Mouse (Mus musculus) erythroblast, embryonic 14.5 days (primary cell): ENCODE data around the gene Mpzl2. TPM values are rescaled to one million over a fixed set of nuclear protein-coding genes. Genes with fewer than 3 reads are reported as not detected.

ENCODE experiments used
- H3K27me3 ChIP-seq: 2 replicates; pipeline ENCODE4 v1.6.1; 2012; ENCODE audit warnings: inconsistent platforms; ENCODE audit not compliant: control insufficient read depth
- H3K36me3 ChIP-seq: 2 replicates; pipeline ENCODE4 v1.6.1; 2012; ENCODE audit warnings: mild to moderate bottlenecking, inconsistent platforms; ENCODE audit not compliant: control insufficient read depth
- H3K4me1 ChIP-seq: 2 replicates; pipeline ENCODE4 v1.6.1; 2012; ENCODE audit warnings: inconsistent platforms; ENCODE audit not compliant: control insufficient read depth
- H3K4me3 ChIP-seq: replicated peaks from 2 replicates; pipeline ENCODE3; 2012; ENCODE audit warnings: moderate library complexity, mild to moderate bottlenecking, inconsistent platforms
- H3K9me3 ChIP-seq: 2 replicates; pipeline ENCODE4 v1.6.1; 2012; ENCODE audit warnings: low read length, inconsistent platforms, mixed read lengths; ENCODE audit not compliant: control insufficient read depth
- GATA1 ChIP-seq: IDR thresholded peaks from 2 replicates; pipeline ENCODE4 v1.6.1; 2012; ENCODE audit warnings: low read length, inconsistent platforms, mixed read lengths
- TAL1 ChIP-seq: IDR thresholded peaks from 3 replicates; pipeline ENCODE4 v1.6.1; 2012; ENCODE audit warnings: low read length, inconsistent platforms, mixed read lengths
- polyA plus RNA-seq: library from polyadenylated mRNA; stranded (reverse); fragments of >175 nt; gene quantifications from 2 replicates; pipeline ENCODE4 v1.2.3, GENCODE M21; 2012

The Mpzl2 gene
- polyA plus RNA-seq, 1 experiment = not detected

- TF ChIP-seq GATA1 (no peak), TAL1 (no peak)
- H3K9me3 ChIP-seq = no peaks in the 10 kb centered on the region
- 0 out of 2 replicates have a peak, but pooled peaks cover 2% of the 10 kb centered on the region for H3K27me3 ChIP-seq
- H3K4me1 ChIP-seq = no peaks in the 10 kb centered on the region
- no peak overlapping the region for H3K4me3 ChIP-seq
- no peaks in the 10 kb centered on the region for H3K36me3 ChIP-seq
Measured at GRCm38 (mm10) chr9:45007404-45007803, 32.2 kb upstream of the Mpzl2 start.

GRCm38 (mm10) chr9:45008342-45008741 is 31.3 kb upstream of the Mpzl2 start:
- H3K9me3 ChIP-seq = no peaks in the 10 kb centered on the region
- no peaks in the 10 kb centered on the region for H3K36me3 ChIP-seq
- H3K4me3 ChIP-seq = no peak overlapping the region
- TF ChIP-seq TAL1 (no peak), GATA1 (no peak)
- H3K27me3 ChIP-seq = 0 out of 2 replicates have a peak, but pooled peaks cover 2% of the 10 kb centered on the region
- H3K4me1 ChIP-seq = no peaks in the 10 kb centered on the region

- no peaks in the 10 kb centered on the region for H3K36me3 ChIP-seq
- H3K4me1 ChIP-seq = no peaks in the 10 kb centered on the region
- H3K9me3 ChIP-seq = no peaks in the 10 kb centered on the region
- 0 out of 2 replicates have a peak, but pooled peaks cover 2% of the 10 kb centered on the region for H3K27me3 ChIP-seq
- TF ChIP-seq TAL1 = no peak
- TF ChIP-seq GATA1 = no peak
- no peak within 1 kb of the TSS for H3K4me3 ChIP-seq
Measured at GRCm38 (mm10) chr9:45009180-45010078, 30.2 kb upstream of the Mpzl2 start, which contains the start of gene Cd3e. Cd3e (minus strand) TSS chr9:45009627.

DNA sequence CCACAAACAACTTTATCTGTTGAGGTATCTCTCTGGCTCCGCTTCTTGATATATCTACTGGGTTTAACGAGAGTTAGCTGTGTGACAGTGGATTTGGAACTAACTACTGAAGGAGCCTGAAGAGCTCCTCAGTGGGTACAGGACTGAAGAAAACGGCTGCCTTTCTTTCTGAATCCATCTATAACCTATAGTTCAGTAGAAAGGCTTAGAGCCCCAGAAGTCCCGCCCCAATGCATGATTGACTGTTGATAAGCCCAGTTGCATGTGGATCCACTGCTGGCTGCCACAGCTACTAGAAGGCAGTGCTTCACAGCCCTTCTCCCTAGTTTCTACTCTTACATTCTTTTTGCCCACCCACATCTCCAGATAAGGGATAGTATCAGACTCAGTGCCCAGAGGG is 29.1 kb upstream of the Mpzl2 start:
- no peaks in the 10 kb centered on the region for H3K4me1 ChIP-seq
- no peak overlapping the region for H3K4me3 ChIP-seq
- no peaks in the 10 kb centered on the region for H3K36me3 ChIP-seq
- H3K27me3 ChIP-seq = 0 out of 2 replicates have a peak, but pooled peaks cover 2% of the 10 kb centered on the region
- peaks cover 2% of the 10 kb centered on the region; the same call in 1 of the 2 replicates for H3K9me3 ChIP-seq
- TF ChIP-seq GATA1 (no peak), TAL1 (no peak)

DNA sequence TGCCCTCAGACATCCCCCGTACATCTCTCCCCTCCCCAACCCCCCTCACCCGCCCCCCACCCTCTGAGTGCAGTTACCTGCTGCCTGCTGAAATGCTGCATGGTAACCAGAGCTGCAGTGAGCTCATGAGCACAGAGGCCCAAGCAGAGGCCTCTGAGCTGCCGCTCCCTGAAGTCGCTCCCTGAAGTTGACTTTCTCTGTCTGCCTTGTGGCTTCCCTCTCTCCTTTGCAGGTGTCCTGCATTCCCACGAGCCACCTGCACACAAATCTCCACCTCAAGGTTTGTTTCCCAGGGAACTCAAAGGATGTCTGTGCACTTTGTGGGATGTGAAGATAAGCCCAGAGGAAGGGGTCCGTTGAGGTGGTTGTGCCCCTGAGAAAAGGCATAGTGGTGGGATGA is 28.3 kb upstream of the Mpzl2 start:
- Histone ChIP-seq H3K4me1 (no peaks in the 10 kb centered on the region), H3K4me3 (no peak overlapping the region), H3K27me3 (0 out of 2 replicates have a peak, but pooled peaks cover 2% of the 10 kb centered on the region), H3K36me3 (no peaks in the 10 kb centered on the region), H3K9me3 (peaks cover 2% of the 10 kb centered on the region; the same call in 1 of the 2 replicates)
- TF ChIP-seq TAL1 = no peak

GRCm38 (mm10) chr9:45014879-45015278 is 24.7 kb upstream of the Mpzl2 start:
- H3K9me3 ChIP-seq = peaks cover 2% of the 10 kb centered on the region; the same call in 1 of the 2 replicates
- TF ChIP-seq TAL1 (no peak), GATA1 (no peak)
- no peaks in the 10 kb centered on the region for H3K36me3 ChIP-seq
- no peaks in the 10 kb centered on the region for H3K27me3 ChIP-seq
- no peak overlapping the region for H3K4me3 ChIP-seq
- no peaks in the 10 kb centered on the region for H3K4me1 ChIP-seq

- Histone ChIP-seq H3K4me1 (no peaks in the 10 kb centered on the region), H3K4me3 (no peak overlapping the region), H3K9me3 (peaks cover 2% of the 10 kb centered on the region; the same call in 1 of the 2 replicates), H3K27me3 (no peaks in the 10 kb centered on the region), H3K36me3 (no peaks in the 10 kb centered on the region)
- no peak for TF ChIP-seq TAL1
- no peak for TF ChIP-seq GATA1
Measured at GRCm38 (mm10) chr9:45015841-45016240, 23.8 kb upstream of the Mpzl2 start.

DNA sequence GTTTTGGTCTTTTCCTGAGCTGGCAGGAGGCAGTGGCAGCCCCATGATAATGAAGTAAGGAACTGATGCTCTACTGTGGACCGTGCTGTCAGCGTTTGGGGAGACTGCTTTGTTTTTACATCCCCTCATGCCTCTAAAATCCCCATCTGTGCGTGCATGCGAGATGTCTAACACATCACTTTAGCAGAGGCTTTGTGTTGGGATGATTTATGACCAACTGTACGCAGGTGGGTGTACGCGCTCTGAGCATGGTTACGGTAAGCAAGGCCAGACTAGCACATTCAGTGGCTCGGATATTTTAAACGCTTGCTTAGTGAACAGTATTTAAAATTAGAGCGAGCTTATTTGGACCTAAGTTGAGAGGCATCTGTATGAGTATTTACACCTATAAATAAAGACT is 21.6 kb upstream of the Mpzl2 start:
- H3K27me3 ChIP-seq = no peaks in the 10 kb centered on the region
- H3K9me3 ChIP-seq = peaks cover 2% of the 10 kb centered on the region; the same call in 1 of the 2 replicates
- no peak for TF ChIP-seq TAL1
- TF ChIP-seq GATA1 = no peak
- no peaks in the 10 kb centered on the region for H3K36me3 ChIP-seq
- no peaks in the 10 kb centered on the region for H3K4me1 ChIP-seq
- H3K4me3 ChIP-seq = no peak overlapping the region

DNA sequence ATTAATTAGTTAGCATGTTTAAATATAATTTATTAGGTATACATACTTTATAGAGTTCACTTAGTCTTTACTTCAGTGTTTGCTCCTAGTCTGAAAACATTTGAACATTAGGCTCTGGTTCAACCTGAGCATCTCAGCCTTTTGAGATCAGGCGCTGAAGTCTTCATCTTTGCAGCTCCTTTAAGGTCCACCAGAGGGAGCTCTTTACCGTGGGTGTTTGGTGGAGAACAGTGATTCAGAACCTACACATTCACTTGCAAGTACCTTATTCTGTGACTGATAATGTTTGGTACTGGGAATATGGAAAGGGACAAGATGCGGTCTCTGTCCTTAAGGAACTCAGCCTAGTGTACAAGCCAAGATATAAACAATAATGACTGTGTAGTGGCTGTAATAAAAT is 16.8 kb upstream of the Mpzl2 start:
- H3K36me3 ChIP-seq = no peaks in the 10 kb centered on the region
- H3K4me1 ChIP-seq = no peaks in the 10 kb centered on the region
- no peak overlapping the region for H3K4me3 ChIP-seq
- H3K27me3 ChIP-seq = peaks cover 3% of the 10 kb centered on the region
- no peaks in the 10 kb centered on the region for H3K9me3 ChIP-seq
- TF ChIP-seq TAL1 = no peak
